Mouse (Mus musculus): ENCODE measurements around the gene Gm1604a. TPM values are rescaled to one million over a fixed set of nuclear protein-coding genes. Genes with fewer than 3 reads are reported as not detected.
A peak's percentile ranks its signal among the peaks of the same experiment; 100 is the strongest.
"Not testable (repeated sequence)": the region's sequence is repeated elsewhere in the genome, so short reads cannot be mapped to it uniquely, and the experiment has no call there.

Gm1604a gene
- polyA plus RNA-seq, 1 experiment from 2014 or later = not detected

DNA sequence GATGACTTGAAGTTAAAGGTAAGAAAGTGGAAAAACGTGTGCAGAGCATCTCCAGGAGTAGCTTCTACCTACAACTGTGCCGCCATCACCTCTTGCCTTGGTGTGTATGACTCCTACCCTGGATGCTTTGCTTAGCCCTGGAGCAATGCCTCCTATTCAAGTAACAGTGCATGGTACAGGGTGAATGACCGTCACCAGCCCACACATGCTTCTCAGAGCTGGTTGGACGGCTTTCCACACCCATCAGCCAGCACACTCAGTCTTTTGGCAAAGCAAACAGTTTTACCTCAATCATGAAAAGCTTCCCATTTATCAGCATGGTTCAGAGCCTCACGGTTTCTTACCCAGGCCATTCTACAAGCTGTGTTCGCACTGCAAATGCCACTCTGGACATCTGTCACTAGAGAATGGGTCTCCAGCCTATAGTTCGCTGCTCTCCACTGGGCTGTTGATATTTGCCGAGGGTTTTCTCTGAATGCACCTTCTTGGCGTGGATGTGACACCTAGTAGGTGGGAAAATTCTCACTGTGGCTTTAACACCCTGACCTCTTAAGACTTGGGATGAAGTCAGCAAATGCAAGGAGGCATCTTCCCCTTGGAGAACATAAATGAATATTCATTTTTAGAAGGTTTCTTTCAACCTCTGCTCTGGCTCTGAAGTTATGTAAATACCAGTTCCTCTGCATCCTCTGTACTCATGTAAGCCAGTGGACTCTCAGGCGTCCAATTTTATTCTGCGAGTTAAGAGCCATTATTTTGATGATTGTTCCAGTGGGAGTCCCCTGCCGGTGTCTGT lies 23.4 kb upstream of the Gm1604a start:
- not testable (repeated sequence) for H3K9ac ChIP-seq (ENCODE audit: low read depth, low read length); H3K4me3 ChIP-seq (ENCODE audit: low read depth, low read length); H3K9me3 ChIP-seq (ENCODE audit: control insufficient read depth, low read length); H3K36me3 ChIP-seq (ENCODE audit: control insufficient read depth, insufficient read depth, low read length); H3K27ac ChIP-seq (replicated peaks; ENCODE audit: low read depth, low read length); H3K4me2 ChIP-seq (ENCODE audit: low read depth, low read length); H3K4me1 ChIP-seq (ENCODE audit: control insufficient read depth, insufficient read depth, low read length); ATAC-seq (ENCODE audit: low read depth); H3K27me3 ChIP-seq (replicated peaks; ENCODE audit: control insufficient read depth, insufficient read depth, low read length); DNase-seq (ENCODE audit: low spot score)
- WGBS = 82% methylated on average over 7 of the region's 12 CpGs

DNA sequence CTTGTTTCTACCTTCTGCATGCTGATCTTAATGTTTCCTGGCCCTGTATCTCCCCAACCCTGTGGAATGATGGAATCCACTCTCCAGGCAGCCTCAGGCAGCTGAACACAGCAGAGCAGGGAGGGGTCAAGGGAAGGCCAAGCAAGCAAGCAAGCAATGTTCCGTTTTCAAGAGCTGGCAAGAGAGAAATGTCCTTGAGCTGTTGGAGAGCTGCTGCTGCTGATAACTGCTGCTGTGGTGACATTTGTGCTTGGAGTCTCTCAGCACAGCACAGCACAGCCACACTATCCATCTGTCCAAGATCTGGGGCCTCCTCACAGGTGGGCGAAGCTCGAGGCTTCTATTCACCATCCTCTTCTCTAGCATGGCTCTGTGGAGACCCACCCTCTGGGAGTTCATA lies 22.0 kb upstream of the Gm1604a start:
- H3K4me2 ChIP-seq (ENCODE audit: low read depth, low read length); H3K27ac ChIP-seq (replicated peaks; ENCODE audit: low read depth, low read length); ATAC-seq (ENCODE audit: low read depth); H3K4me3 ChIP-seq (ENCODE audit: low read depth, low read length); H3K27me3 ChIP-seq (replicated peaks; ENCODE audit: control insufficient read depth, insufficient read depth, low read length); DNase-seq (ENCODE audit: low spot score); H3K36me3 ChIP-seq (ENCODE audit: control insufficient read depth, insufficient read depth, low read length); H3K4me1 ChIP-seq (ENCODE audit: control insufficient read depth, insufficient read depth, low read length); H3K9me3 ChIP-seq (ENCODE audit: control insufficient read depth, low read length); H3K9ac ChIP-seq (ENCODE audit: low read depth, low read length): not testable (repeated sequence)
- WGBS = no CpG with 5 or more reads among the region's 3 CpGs

DNA sequence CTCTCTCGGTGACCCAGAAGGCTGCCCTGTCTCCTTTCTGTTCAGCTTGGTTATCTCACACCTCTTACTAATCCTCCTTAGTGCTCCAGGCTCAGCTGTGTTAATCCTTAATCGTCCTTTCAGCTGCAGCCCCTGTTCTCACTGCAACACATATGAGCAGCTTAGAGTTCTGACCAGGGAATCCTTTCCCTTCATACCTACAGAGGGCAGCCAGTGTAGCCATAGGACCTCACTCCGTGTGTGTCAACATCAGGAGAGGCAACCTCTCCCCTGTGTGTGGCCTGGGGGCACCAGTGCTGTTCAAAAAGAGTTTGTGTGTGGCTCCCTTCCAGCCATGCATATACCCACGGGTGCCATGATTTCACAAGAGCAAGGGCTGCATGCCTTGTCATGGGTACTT lies 19.7 kb upstream of the Gm1604a start:
- not testable (repeated sequence) for H3K9me3 ChIP-seq (ENCODE audit: control insufficient read depth, low read length); H3K4me1 ChIP-seq (ENCODE audit: control insufficient read depth, insufficient read depth, low read length); ATAC-seq (ENCODE audit: low read depth); H3K36me3 ChIP-seq (ENCODE audit: control insufficient read depth, insufficient read depth, low read length); H3K4me2 ChIP-seq (ENCODE audit: low read depth, low read length); H3K4me3 ChIP-seq (ENCODE audit: low read depth, low read length); H3K27ac ChIP-seq (replicated peaks; ENCODE audit: low read depth, low read length); H3K27me3 ChIP-seq (replicated peaks; ENCODE audit: control insufficient read depth, insufficient read depth, low read length); H3K9ac ChIP-seq (ENCODE audit: low read depth, low read length); DNase-seq (ENCODE audit: low spot score)
- 45% methylated on average over 2 of the region's 4 CpGs for WGBS

DNA sequence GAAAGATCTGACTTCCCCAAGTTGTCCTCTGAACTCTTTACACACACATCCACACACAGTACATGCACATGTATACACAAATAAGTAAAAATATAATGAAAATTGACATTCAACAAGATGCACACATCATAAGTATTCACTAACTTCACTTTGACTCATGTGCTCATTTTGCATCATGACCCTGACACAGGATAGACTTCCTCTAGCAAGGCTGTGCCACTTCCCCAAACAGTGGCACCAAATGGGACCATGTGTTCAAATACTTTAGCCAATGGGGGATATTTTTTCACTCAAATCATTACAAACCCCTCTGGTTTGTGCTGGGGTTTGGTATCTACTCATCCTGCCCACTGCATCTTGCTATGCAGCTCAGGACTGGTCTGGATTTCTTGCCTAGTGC lies 16.5 kb upstream of the Gm1604a start:
- H3K27ac ChIP-seq (replicated peaks; ENCODE audit: low read depth, low read length); H3K36me3 ChIP-seq (ENCODE audit: control insufficient read depth, insufficient read depth, low read length); H3K9ac ChIP-seq (ENCODE audit: low read depth, low read length); H3K4me2 ChIP-seq (ENCODE audit: low read depth, low read length); H3K9me3 ChIP-seq (ENCODE audit: control insufficient read depth, low read length); ATAC-seq (ENCODE audit: low read depth); H3K4me3 ChIP-seq (ENCODE audit: low read depth, low read length); H3K4me1 ChIP-seq (ENCODE audit: control insufficient read depth, insufficient read depth, low read length); DNase-seq (ENCODE audit: low spot score); H3K27me3 ChIP-seq (replicated peaks; ENCODE audit: control insufficient read depth, insufficient read depth, low read length): not testable (repeated sequence)

DNA sequence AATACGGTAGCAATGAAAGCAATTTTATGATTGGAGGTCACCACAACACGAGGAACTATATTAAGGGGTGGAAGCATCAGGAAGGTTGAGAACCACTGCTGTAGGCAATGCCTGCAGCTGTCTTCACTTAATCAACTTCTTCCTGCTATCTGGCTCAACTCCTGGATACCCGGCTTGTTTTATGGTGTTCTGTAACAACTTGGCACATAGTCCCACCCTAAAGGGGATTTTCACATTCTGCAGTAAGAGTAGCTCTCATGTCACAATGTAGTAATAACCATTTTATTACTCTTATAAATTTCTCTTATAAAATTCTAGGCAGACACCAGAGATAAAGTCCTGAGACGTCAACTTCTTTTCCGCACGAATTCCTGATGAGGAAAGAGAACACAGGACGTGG lies 15.9 kb upstream of the Gm1604a start:
- H3K4me1 ChIP-seq (ENCODE audit: control insufficient read depth, insufficient read depth, low read length); H3K27ac ChIP-seq (replicated peaks; ENCODE audit: low read depth, low read length); H3K9me3 ChIP-seq (ENCODE audit: control insufficient read depth, low read length); ATAC-seq (ENCODE audit: low read depth); H3K4me3 ChIP-seq (ENCODE audit: low read depth, low read length); H3K4me2 ChIP-seq (ENCODE audit: low read depth, low read length); DNase-seq (ENCODE audit: low spot score); H3K9ac ChIP-seq (ENCODE audit: low read depth, low read length); H3K36me3 ChIP-seq (ENCODE audit: control insufficient read depth, insufficient read depth, low read length); H3K27me3 ChIP-seq (replicated peaks; ENCODE audit: control insufficient read depth, insufficient read depth, low read length): not testable (repeated sequence)
- no CpG with 5 or more reads among the region's 7 CpGs for WGBS

GRCm38 (mm10) chr17:7009901-7010300 lies 15.5 kb upstream of the Gm1604a start:
- not testable (repeated sequence) for ATAC-seq (ENCODE audit: low read depth); H3K4me3 ChIP-seq (ENCODE audit: low read depth, low read length); H3K36me3 ChIP-seq (ENCODE audit: control insufficient read depth, insufficient read depth, low read length); H3K4me2 ChIP-seq (ENCODE audit: low read depth, low read length); H3K9me3 ChIP-seq (ENCODE audit: control insufficient read depth, low read length); H3K27ac ChIP-seq (replicated peaks; ENCODE audit: low read depth, low read length); H3K27me3 ChIP-seq (replicated peaks; ENCODE audit: control insufficient read depth, insufficient read depth, low read length); H3K9ac ChIP-seq (ENCODE audit: low read depth, low read length); H3K4me1 ChIP-seq (ENCODE audit: control insufficient read depth, insufficient read depth, low read length)
- 47% methylated on average over 5 of the region's 9 CpGs for WGBS
- DNase-seq (ENCODE audit: low spot score) = peak; percentile 4

DNA sequence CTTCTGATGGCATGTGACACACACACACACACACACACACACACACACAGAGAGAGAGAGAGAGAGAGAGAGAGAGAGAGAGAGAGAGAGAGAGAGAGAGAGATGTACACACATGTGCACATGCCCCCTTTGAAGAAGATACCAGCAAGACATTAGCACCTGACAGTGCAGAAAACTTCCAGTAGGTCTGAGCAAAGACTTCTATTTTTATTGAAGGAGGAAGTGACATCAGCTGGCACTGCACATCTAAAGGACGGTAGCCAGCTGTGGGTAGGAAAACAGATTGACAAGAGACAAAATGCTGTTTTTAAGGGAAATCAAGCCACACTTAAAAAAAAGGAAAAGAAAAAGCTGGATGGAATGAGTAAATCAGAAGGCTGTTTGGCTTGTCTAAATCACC lies 11.2 kb upstream of the Gm1604a start:
- DNase-seq (ENCODE audit: low spot score); H3K27me3 ChIP-seq (replicated peaks; ENCODE audit: control insufficient read depth, insufficient read depth, low read length); H3K9ac ChIP-seq (ENCODE audit: low read depth, low read length); H3K36me3 ChIP-seq (ENCODE audit: control insufficient read depth, insufficient read depth, low read length); H3K4me1 ChIP-seq (ENCODE audit: control insufficient read depth, insufficient read depth, low read length); ATAC-seq (ENCODE audit: low read depth); H3K9me3 ChIP-seq (ENCODE audit: control insufficient read depth, low read length); H3K4me2 ChIP-seq (ENCODE audit: low read depth, low read length); H3K27ac ChIP-seq (replicated peaks; ENCODE audit: low read depth, low read length); H3K4me3 ChIP-seq (ENCODE audit: low read depth, low read length): not testable (repeated sequence)
- no CpG with 5 or more reads among the region's 1 CpGs for WGBS

DNA sequence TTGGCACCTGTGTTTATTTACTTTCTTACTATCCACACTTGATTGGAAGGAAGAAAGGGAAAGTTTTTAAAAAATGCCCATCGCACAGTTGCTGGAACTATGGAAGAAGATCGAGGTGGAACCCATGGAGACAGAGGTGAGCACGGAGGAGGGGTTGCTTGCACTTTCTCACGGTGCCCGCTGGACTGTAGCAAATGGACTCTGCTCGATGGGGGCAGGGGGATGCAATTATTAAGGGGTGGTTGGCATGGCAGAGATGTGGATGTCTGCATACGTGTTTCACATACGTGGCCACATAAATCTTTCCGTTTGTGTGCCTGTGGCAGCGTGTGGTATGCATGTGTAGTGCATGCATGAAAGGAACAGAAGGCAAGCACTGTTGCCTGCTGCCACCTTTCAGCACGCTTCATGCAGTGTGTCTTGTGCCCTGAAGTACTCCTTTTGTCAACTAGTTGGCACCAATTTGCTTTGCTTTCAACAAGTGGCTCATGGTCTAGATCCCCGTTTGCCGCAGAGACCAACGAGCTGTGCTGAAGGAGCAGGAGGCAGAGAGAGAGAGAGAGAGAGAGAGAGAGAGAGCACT lies 487 bp downstream of the Gm1604a start:
- H3K36me3 ChIP-seq (ENCODE audit: control insufficient read depth, insufficient read depth, low read length); H3K4me2 ChIP-seq (ENCODE audit: low read depth, low read length); DNase-seq (ENCODE audit: low spot score); H3K27me3 ChIP-seq (replicated peaks; ENCODE audit: control insufficient read depth, insufficient read depth, low read length); H3K27ac ChIP-seq (replicated peaks; ENCODE audit: low read depth, low read length); H3K9ac ChIP-seq (ENCODE audit: low read depth, low read length); H3K4me1 ChIP-seq (ENCODE audit: control insufficient read depth, insufficient read depth, low read length); H3K9me3 ChIP-seq (ENCODE audit: control insufficient read depth, low read length); H3K4me3 ChIP-seq (ENCODE audit: low read depth, low read length): not testable (repeated sequence)
- WGBS = 60% methylated on average over 3 of the region's 14 CpGs
- ATAC-seq (ENCODE audit: low read depth) = 0 out of 2 replicates have a peak, but pooled peaks have one; percentile 22

- not testable (repeated sequence) for H3K4me3 ChIP-seq (ENCODE audit: low read depth, low read length); H3K9me3 ChIP-seq (ENCODE audit: control insufficient read depth, low read length); H3K4me1 ChIP-seq (ENCODE audit: control insufficient read depth, insufficient read depth, low read length); H3K9ac ChIP-seq (ENCODE audit: low read depth, low read length); H3K27me3 ChIP-seq (replicated peaks; ENCODE audit: control insufficient read depth, insufficient read depth, low read length); DNase-seq (ENCODE audit: low spot score); H3K27ac ChIP-seq (replicated peaks; ENCODE audit: low read depth, low read length); H3K36me3 ChIP-seq (ENCODE audit: control insufficient read depth, insufficient read depth, low read length); H3K4me2 ChIP-seq (ENCODE audit: low read depth, low read length); ATAC-seq (ENCODE audit: low read depth)
- WGBS = 52% methylated on average over 4 of the region's 7 CpGs
These were observed 4.8 kb downstream of the Gm1604a start for GRCm38 (mm10) chr17:7030204-7030603.

Measured in embryonic facial prominence, embryonic 14.5 days (tissue).